Mouse (Mus musculus) macrophage (primary cell): ENCODE measurements around the gene Dock4. TPM values are rescaled to one million over a fixed set of nuclear protein-coding genes. Genes with fewer than 3 reads are reported as not detected.
A peak's percentile ranks its signal among the peaks of the same experiment; 100 is the strongest.

ENCODE experiments used
- H3K27ac ChIP-seq: fragments of 350-480 bp; formaldehyde crosslinking; 2 replicates; pipeline ENCODE4 v1.9.0; 2021
- H3K36me3 ChIP-seq: fragments of 350-480 bp; formaldehyde crosslinking; 2 replicates; pipeline ENCODE4 v1.9.0; 2021; ENCODE audit errors: inconsistent target
- H3K4me3 ChIP-seq: fragments of 350-480 bp; formaldehyde crosslinking; 2 replicates; pipeline ENCODE4 v1.9.0; 2021; ENCODE audit errors: inconsistent target
- H3K79me2 ChIP-seq: fragments of 350-480 bp; formaldehyde crosslinking; 2 replicates; pipeline ENCODE4 v1.9.0; 2021; ENCODE audit errors: inconsistent target
- WGBS: methylation state at CpG from one replicate; pipeline ENCODE4 v1.1.7; 2026; ENCODE audit warnings: inconsistent platforms; ENCODE audit not compliant: missing documents; 5-methylcytosine and 5-hydroxymethylcytosine counted together
- polyA plus RNA-seq: library from polyadenylated mRNA; stranded (reverse); fragments of 250-400 nt; gene quantifications from 3 replicates; pipeline ENCODE4 v1.2.4, GENCODE M21; 2018; ENCODE audit warnings: inconsistent platforms
- total RNA-seq, 78 experiments: library from RNA; depleted of rRNA; stranded (reverse); fragments of 250-400 nt; gene quantifications; 1 replicate in 9 of 78; 2 replicates in 24 of 78; 3 replicates in 43 of 78; 4 replicates in 2 of 78; pipeline ENCODE4 v1.2.4; 2018; ENCODE audit warnings: inconsistent platforms in 56 of 78

Gene Dock4
- 100 to 1,000 TPM; 114 to 312 (median 157) TPM for total RNA-seq (2018; cell fraction: chromatin; rRNA removed)
- 10 to 100 TPM in 21 of 26 experiments, 1 to 10 TPM in 5; 8.7 to 19.8 (median 12.5) TPM for total RNA-seq (2018; cell fraction: cytosol; rRNA removed)
- total RNA-seq (2018; cell fraction: nucleus; rRNA removed), result 100 to 1,000 TPM in 13 of 26 experiments, 10 to 100 TPM in 13; 63.3 to 250 (median 99.7) TPM
- 4.8 to 16.2 TPM (median 7.7 TPM) in 3 replicates for polyA plus RNA-seq

DNA sequence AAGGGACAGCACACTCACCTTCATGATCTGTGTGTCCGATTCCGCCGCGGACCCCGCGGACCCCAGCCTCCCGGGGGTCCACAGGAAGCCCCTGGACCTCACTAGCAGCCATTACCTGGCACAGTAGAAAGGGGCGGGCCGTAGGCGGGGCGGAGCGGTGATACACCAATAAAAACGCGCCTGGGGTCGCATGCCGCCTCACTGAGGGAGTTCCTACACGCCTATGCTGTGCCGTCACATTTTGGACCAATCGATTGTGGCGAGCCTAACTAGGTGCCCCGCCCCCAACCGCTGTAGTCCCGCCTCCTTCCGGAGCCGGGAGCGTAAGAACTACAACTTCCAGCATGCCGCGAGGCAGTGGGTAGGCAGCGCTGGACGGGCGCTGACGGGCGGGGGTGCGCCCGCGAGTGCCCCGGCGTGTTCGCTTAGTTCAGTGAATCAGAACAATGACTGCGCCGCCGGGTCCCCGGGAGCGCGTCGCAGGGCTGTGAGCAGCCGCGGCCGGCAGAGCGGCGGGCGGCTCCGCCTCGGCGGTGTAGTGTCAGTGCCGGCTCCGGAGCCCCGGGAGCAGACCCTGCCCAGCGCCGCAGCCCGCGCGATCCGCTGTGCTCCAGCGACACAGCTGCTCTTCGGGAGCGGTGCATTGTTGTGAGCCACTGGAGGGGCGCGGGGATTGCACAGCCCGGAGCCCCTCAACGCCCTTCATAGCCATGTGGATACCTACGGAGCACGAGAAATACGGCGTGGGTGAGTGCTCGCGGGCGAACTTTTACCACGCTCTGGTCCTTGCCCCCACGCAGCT lies at the start of gene Dock4, which contains the start of gene Zfp277:
Gene Dock4 (plus strand): TSS at position 305 of the 802 bp plus-strand sequence.
Gene Zfp277 (minus strand): TSS at position 255 of the 802 bp plus-strand sequence.
- peak within 1 kb of the TSS; percentile 54 for H3K27ac ChIP-seq
- no peaks in the 10 kb centered on the region for H3K36me3 ChIP-seq
- WGBS, result under 1% methylated on average over 67 of the region's 80 CpGs
- H3K4me3 ChIP-seq, result peak within 1 kb of the TSS; percentile 78
- H3K79me2 ChIP-seq, result peaks cover 89% of the 10 kb centered on the region

DNA sequence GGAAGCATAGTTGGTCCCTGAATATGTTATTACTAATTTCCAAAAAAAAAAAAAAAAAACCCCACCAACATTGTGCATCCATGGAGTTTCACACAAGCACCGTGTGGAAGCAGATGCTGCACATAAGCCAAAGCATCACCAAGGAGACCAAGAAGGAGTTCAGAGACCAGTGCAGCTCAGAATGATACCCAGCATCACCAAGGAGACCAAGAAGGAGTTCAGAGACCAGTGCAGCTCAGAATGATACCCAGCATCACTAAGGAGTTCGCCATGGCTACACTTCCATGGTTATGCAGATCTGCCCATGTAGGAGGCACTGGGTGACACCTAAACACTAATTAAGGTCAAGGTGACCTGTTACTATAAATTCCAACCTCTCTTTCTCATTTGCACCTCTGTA lies 46.8 kb upstream of the Dock4 start:
- no peaks in the 10 kb centered on the region for H3K79me2 ChIP-seq
- no peak overlapping the region for H3K27ac ChIP-seq
- H3K4me3 ChIP-seq, result no peak overlapping the region
- WGBS, result 100% methylated on average over 2 of the region's 2 CpGs
- no peaks in the 10 kb centered on the region for H3K36me3 ChIP-seq

DNA sequence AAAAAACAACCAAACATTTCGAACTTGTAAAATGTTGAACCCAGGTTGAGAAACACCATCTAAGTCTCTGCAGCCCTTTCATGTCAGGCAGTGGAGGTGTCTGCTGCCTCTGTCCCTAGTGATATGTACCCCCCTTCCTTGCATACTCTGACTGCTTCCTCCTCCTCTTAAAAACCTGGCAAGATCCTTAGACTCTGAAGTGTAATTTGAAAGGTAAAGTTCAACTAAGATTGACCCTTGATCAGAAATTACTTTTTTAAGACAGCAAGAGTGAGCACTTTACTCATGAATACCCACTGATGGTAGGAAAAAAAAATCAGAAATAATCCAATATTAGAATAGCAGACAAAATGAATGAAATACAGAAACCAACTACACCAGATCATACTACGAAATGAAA lies 46.4 kb upstream of the Dock4 start:
- no peak overlapping the region for H3K4me3 ChIP-seq
- H3K36me3 ChIP-seq, result no peaks in the 10 kb centered on the region

DNA sequence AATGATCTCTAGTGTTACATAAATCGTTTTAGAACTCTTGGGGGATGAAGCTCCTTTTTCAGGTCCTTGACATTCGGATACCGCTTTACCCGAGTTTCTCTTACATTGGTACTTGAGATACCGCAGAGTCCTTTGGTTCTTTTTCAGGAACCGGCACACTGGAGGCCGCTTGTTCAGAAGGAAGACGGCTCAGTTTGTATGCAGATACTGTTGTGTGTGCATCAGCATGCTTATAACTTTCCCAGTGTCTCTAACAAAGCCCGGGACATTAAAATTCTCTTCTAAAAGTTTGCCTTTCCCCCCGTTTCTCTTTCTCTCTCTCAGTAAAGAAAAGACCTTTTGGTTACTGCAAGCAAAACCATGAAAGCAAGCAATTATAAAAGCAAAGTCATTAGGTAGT lies 45.9 kb upstream of the Dock4 start:
- 97% methylated on average over 10 of the region's 10 CpGs for WGBS
- Histone ChIP-seq H3K36me3 (no peaks in the 10 kb centered on the region), H3K27ac (no peak overlapping the region), H3K79me2 (no peaks in the 10 kb centered on the region), H3K4me3 (no peak overlapping the region)

More for the DNA sequence above, 46.4 kb upstream of the Dock4 start:
- WGBS, result 94% methylated on average over 2 of the region's 2 CpGs
- no peaks in the 10 kb centered on the region for H3K79me2 ChIP-seq
- H3K27ac ChIP-seq, result no peak overlapping the region

DNA sequence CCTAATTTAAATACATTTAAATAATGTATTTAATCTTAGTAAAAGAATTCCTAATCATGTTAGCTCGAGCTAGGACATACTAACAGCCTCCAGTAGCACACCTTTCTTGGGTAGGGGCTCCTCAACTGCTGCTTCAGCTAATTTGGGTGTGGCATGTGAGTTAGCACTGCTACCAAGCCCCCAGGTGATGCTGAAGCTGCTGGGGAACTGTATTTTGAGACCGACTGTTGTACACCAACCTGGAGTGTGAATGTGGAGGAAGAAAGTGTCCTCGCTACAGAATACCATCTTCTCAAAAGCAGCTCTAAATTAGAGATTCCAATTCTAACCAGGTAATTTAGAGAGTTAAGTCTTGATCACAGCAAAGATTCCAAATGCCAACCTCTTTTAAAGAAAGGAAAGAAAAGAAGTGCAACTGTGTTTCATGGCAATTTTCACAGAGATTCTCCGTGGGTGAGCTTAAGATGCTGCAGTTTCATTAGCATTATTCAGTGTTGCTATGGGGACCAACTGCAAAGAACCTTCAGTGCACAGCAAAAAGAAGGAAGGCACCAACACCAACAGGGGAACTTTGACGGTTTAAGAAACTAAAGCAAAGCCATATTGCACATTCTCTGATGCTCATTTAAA lies 31.0 kb upstream of the Dock4 start:
- Histone ChIP-seq H3K27ac (no peak overlapping the region), H3K36me3 (no peaks in the 10 kb centered on the region), H3K79me2 (no peaks in the 10 kb centered on the region), H3K4me3 (no peak overlapping the region)
- WGBS, result 86% methylated on average over 5 of the region's 5 CpGs

DNA sequence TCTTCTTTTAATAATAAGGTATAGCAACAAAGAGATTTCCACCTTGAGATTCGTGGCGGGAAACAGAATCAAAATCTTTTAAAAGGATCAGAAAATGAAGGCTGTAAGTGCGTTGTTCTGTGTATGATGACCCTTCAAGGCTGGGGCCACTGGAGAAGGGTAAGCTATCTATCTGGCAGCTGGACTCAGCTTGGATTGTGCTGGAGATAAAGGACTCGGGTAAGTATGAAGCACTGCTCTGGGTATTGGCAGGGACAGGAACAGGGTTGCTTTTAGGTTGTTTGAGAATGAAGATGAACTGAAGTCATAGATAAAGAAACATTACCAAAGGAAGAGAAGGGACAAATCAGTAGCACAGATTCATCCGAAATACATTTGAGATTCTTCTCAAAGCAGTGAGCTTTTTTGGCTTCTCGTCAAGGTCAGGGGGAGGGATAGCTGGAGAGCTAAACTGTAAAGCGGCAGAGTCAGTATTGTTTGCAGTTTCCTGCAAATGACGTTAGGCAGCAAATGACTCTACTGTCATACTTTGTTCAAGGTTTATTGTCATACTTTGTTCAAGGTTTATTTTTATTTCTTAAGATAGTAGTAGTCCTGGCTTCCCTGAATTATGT lies 30.3 kb upstream of the Dock4 start:
- H3K27ac ChIP-seq, result no peak overlapping the region
- H3K4me3 ChIP-seq, result no peak overlapping the region
- 97% methylated on average over 8 of the region's 8 CpGs for WGBS
- H3K79me2 ChIP-seq, result no peaks in the 10 kb centered on the region
- no peaks in the 10 kb centered on the region for H3K36me3 ChIP-seq

DNA sequence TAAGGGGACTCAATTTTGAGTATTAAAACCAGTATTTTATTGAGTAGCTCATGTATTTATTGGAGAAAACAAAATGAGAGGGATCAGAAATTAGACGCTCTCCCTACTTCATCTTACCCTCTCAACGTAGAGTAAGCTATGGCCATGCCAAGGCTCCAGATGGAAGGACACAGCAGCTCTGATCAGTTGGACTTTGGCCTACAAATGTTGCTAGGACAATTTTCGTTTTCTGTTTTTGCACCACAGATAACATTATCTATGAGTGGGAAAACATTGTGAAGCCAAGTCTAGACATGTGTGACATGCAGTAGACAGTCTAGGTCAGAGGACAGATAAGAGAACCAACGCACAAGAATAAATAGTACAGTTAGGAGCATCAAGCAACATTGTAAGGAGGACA lies 28.5 kb upstream of the Dock4 start:
- Histone ChIP-seq H3K4me3 (no peak overlapping the region), H3K27ac (no peak overlapping the region), H3K36me3 (no peaks in the 10 kb centered on the region), H3K79me2 (no peaks in the 10 kb centered on the region)
- 98% methylated on average over 4 of the region's 4 CpGs for WGBS

DNA sequence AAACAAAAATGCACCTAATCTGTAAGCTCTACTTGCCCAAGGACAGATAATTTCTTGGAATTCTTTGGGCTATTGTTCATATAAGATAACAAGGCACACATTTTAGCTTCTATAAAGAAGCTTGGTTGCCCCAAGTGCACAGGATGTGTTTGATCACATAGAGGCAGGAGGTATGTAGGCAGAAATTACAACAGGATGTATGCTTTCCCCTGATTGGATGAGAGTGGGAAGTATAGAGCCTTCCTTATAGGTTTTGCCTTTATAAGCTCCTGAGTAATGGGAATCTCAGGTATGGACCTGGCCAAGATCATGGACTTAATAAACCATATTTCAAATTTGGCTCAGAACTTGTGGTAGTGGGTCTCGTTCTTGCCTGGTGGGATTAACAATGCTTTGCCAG lies 20.8 kb upstream of the Dock4 start:
- Histone ChIP-seq H3K4me3 (no peak overlapping the region), H3K36me3 (no peaks in the 10 kb centered on the region), H3K27ac (no peak overlapping the region), H3K79me2 (peaks cover 7% of the 10 kb centered on the region; the same call in 1 of the 2 replicates)
- WGBS, result 100% methylated on average over 1 of the region's 1 CpGs

DNA sequence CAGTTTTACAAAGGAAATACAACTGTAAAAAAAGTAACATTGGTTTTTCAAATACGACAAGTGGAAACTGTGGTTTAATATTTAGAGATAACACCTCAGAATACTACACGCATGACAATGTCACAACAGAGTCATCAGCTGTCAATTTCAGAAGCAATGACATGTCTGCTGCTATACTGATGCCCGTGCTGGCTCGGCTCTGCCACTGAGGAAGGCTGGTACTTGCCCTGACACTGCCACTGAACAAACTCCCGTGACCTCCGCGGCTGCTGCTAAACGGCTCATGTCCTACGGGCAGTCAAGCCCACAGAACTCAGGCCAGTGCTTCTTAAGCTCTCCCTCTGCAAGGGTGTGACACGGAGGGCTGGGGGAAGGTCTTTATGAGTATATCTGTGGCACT lies 18.1 kb upstream of the Dock4 start:
- peaks cover 7% of the 10 kb centered on the region; the same call in 1 of the 2 replicates for H3K79me2 ChIP-seq
- no peaks in the 10 kb centered on the region for H3K36me3 ChIP-seq
- no peak overlapping the region for H3K27ac ChIP-seq
- H3K4me3 ChIP-seq, result no peak overlapping the region
- WGBS, result 89% methylated on average over 10 of the region's 10 CpGs

DNA sequence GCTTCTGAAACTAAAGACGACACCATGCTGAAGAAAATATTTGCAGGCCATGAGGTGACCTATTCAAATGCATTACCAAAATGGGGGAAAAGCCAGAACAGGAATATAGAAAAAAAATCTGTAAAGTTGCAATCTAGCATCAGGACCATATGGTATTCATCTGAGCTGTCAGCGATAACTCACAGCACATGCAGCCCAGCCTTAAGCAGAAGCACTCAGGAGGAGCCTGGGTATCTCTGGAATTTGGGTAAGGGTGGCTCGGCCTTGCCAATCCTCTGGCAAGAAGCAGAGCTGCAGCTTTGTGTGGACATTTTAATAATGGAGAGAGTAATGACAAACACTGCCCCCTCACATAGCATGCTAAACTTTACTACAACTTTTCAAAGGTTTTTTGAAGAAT lies 15.8 kb upstream of the Dock4 start:
- 90% methylated on average over 3 of the region's 3 CpGs for WGBS
- no peak overlapping the region for H3K4me3 ChIP-seq
- H3K79me2 ChIP-seq, result peaks cover 7% of the 10 kb centered on the region; the same call in 1 of the 2 replicates
- no peaks in the 10 kb centered on the region for H3K36me3 ChIP-seq
- no peak overlapping the region for H3K27ac ChIP-seq

DNA sequence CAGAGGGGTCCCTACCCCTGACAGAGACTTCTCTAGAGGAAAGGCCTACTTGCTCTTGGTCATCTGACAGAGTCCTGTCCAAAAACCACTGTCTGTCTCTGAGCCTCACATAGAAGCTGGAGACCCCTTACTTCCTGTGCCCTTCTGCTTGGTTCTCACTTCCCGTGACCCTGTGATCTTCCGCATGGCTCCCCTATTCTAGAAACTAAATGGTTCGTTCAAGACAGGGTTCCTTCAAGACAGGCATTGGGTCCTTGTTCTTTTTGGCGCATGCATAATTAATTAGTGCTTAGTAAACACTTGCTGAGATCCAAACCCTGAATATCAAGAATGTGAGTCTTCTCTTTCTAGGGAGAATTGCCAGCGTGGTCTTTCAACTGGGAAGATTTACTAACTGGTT lies 14.7 kb upstream of the Dock4 start:
- WGBS, result 91% methylated on average over 5 of the region's 5 CpGs
- no peaks in the 10 kb centered on the region for H3K36me3 ChIP-seq
- no peak overlapping the region for H3K4me3 ChIP-seq
- H3K79me2 ChIP-seq, result peaks cover 15% of the 10 kb centered on the region; the same call in 1 of the 2 replicates
- H3K27ac ChIP-seq, result no peak overlapping the region

DNA sequence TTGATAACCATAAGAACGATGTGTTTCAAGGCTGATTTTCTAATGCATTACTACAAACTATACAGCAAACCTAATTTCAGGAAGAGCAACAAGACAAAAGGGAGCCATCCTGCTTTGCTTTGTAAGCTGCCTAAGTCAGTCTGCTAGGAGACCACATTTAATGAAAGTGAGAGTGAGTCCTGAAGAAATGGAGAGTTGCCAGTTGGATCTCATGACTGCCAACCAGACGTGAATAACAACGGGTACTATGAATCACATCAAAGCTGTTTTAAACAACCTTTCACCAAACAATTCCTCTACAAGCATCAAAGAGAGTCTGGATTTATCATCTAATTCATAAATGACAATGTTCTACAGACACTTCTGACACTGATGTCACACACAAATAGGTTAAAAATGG lies 11.7 kb upstream of the Dock4 start:
- 83% methylated on average over 3 of the region's 3 CpGs for WGBS
- H3K36me3 ChIP-seq, result no peaks in the 10 kb centered on the region
- H3K4me3 ChIP-seq, result no peak overlapping the region
- H3K79me2 ChIP-seq, result peaks cover 37% of the 10 kb centered on the region; the same call in 1 of the 2 replicates
- H3K27ac ChIP-seq, result no peak overlapping the region

DNA sequence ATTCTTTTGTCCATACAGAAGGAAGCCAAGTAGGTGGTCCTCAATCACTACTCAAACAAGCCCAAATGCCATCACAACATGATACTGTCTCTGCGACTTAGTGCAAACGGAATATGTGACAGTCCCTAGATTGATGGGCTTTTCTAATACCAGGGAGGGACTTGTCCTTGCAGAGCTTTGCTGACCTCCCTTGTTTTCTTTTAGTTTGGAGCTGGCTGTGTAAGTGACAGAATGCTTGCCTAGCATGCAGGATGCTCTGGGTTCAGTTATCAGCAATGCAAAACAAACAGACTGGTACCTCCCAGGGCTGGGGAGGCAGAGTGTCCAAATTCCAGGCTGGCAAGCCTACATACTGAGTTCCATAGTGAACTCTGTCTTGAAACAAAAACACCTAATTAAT lies 7.7 kb upstream of the Dock4 start:
- 100% methylated on average over 2 of the region's 2 CpGs for WGBS
- Histone ChIP-seq H3K4me3 (no peak overlapping the region), H3K36me3 (no peaks in the 10 kb centered on the region), H3K79me2 (peaks cover 76% of the 10 kb centered on the region), H3K27ac (no peak overlapping the region)

DNA sequence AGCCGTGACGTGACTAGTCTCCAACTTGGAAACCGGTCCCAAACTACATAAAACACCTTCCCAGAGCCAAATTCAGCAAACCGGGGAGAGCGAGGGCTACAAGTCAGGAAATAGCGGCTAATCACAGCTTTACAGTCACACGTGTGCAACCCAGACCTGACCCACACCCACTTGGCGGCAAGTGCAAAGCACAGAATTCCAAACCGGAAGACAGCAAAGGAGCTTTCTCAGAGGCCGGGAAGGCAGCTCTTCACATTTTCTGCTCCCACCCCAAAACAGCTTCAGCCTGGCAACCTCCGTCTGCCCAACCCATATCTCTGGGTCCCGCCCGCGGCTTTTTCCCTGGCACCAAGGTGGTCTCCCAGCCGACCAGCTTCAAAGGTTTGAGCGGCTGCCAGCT lies 546 bp upstream of the Dock4 start:
- H3K79me2 ChIP-seq, result peaks cover 89% of the 10 kb centered on the region
- WGBS, result under 1% methylated on average over 16 of the region's 16 CpGs
- H3K27ac ChIP-seq, result peak overlapping the region; percentile 18
- peak overlapping the region; percentile 67 for H3K4me3 ChIP-seq
- no peaks in the 10 kb centered on the region for H3K36me3 ChIP-seq
